Mouse (Mus musculus): ENCODE results near the gene B3gnt6. TPM values are rescaled to one million over a fixed set of nuclear protein-coding genes. Genes with fewer than 3 reads are reported as not detected.
A peak's percentile ranks its signal among the peaks of the same experiment; 100 is the strongest.

The B3gnt6 gene
- total RNA-seq (2021): under 1 TPM; 0.34 to 0.36 TPM
- long read RNA-seq, experiment 1: 0 reads
- long read RNA-seq, experiment 2: 0 reads

DNA sequence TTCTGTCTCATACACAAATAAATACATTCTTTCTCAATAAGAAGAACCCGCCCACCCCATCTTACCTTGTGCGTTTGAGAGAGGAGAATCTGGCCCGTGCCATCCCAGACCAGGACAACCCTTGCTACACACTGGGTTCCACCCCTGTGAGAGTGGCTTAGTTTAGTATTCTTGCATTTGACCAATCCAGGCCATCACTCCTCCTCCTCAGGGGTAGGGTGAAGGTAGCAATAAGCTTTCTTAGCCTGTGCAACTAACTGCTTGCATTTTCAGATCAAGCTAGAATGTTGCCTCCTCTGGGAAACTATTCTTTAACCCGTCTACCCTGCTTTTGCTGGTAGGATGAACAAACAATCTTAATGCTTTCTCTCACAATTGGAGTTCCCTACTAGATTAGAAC lies at the start of gene B3gnt6:
Gene B3gnt6, minus strand, starts transcription at position 101 of the 400 bp plus-strand sequence.
- DNase-seq (ENCODE audit: low spot score in 2 of 2): no peak
- Histone ChIP-seq H3K4me3 (no peak within 1 kb of the TSS), H3K27ac (no peak within 1 kb of the TSS)
- no peak for TF ChIP-seq CTCF (conservative IDR thresholded peaks at IDR 0.05)

DNA sequence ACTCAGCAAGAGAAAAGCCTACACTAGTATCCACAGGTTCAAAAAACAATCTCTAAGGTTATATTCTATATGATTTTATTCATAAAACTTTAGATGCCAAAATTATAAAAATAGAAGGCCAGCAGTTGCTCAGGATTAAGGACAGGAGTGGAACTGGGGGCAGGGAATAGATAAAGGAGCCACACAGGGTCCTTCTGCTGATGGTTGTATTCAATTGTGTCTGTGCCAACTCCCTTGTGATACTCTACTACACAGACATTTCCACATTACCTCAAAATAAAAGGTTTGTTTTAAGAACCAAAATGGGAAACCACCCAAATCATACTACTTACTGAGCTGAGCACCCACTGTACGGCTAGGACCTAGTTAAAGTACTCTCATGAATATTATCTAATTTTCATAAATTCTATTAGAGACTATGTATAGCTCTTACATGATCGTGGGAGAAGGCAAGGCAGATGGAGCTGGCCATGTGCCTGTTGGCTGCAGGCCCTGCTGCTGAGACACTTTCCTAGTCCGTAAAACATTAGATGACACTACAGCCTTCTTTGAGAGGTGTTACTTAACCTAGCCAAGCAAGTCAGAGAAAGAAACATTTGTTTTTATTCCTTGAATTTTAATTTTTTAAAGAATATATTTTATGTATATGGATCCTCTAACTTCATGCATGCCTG lies 37.5 kb upstream of the B3gnt6 start:
- 0 out of 2 replicates have a peak overlapping the region, but pooled peaks have one; percentile 23 for H3K27ac ChIP-seq

DNA sequence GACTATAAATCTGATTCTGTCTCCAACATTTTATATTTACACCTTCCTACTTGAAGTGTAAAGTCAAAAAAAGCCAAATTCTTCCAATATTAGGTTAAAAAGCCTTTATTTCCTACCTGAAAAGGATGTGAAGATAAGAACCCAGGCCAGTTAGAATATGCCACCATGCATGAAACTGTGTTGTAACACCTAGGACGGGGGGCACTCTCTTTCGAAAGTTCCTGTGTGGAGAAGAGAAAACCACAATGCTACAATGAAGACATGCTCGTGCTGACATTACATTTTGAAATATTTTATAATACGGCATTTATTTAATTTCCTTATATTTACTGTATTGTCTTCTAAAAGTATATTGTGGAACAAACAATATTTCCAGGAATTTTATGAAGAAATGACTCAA lies 24.5 kb upstream of the B3gnt6 start:
- no peak overlapping the region for H3K27ac ChIP-seq
- no peak for TF ChIP-seq CTCF (conservative IDR thresholded peaks at IDR 0.05)
- no peak for DNase-seq (ENCODE audit: low spot score in 2 of 2)
- no peak overlapping the region for H3K4me3 ChIP-seq

More for the DNA sequence above, 37.5 kb upstream of the B3gnt6 start:
- DNase-seq (ENCODE audit: low spot score in 2 of 2): peak; percentile 44 to 55
- H3K4me3 ChIP-seq: no peak overlapping the region
- TF ChIP-seq CTCF (conservative IDR thresholded peaks at IDR 0.05): no peak

DNA sequence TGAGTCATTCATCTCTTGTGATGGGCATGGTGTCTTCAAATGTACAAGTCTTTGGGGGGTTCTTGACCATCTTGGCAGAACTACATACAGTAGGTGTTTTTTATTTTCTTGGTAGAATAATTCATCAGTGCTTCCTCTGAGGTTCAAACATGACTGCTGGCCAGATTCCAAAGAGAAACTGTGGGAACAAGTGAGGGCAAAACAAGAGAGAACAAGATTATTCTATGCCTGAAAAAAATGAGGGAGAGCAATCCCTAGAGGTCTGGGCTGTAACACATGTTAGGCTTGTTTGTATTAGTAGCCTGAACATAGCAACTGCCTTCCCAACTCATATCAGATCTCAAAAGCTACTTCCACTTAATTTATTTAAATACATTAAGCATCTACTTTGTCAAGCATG lies 17.4 kb upstream of the B3gnt6 start:
- no peak overlapping the region for H3K27ac ChIP-seq
- DNase-seq (ENCODE audit: low spot score in 2 of 2): no peak
- no peak for TF ChIP-seq CTCF (conservative IDR thresholded peaks at IDR 0.05)
- H3K4me3 ChIP-seq: no peak overlapping the region

DNA sequence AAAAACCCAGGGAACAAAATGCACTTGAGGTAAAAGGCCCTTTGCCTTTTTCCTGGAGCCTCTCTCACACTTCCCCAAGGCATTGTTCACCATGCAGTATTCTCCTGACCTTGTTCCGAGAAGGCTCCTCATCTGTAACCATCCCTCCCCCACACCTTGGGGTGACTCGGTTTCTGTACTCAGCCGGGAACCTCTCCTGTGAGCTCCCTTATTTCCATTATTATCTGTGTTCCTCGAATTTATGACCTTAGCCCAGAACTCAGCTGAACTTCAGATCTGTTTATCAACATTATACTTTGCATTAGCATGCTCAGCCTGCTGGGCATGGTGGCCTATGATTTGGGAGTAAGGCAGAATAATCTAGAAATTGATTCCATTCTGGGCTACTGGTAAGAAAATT lies 3.7 kb upstream of the B3gnt6 start:
- Histone ChIP-seq H3K27ac (no peak overlapping the region), H3K4me3 (no peak overlapping the region)
- TF ChIP-seq CTCF (conservative IDR thresholded peaks at IDR 0.05): no peak
- DNase-seq (ENCODE audit: low spot score in 2 of 2): no peak

DNA sequence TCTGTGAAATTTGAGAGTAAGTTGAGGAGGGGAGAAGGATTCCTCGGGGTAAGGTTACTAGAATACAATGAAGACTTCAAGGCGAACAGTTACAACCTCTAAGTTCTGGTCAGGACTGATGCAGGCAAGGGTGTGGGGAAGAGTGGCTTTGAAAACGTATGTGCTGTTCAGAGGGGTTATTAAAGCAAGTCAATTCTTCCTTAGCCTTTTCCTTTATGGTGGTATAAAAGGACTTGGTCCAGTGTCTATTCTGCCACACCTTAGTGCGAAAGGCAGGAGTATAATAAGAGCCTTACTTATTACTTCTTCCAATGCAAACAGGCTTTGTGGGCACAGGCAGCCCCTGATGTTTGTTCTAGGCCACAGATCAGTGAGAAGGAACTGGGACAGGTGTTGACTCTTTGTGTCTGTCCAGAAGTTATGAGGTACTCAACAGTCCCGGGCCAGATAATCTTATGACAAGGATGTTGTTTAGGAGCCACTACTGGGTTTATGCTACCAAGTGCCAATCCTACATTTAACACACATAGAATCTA lies 2.3 kb upstream of the B3gnt6 start:
- no peak overlapping the region for H3K27ac ChIP-seq
- DNase-seq (ENCODE audit: low spot score in 2 of 2): no peak
- H3K4me3 ChIP-seq: no peak overlapping the region
- TF ChIP-seq CTCF (conservative IDR thresholded peaks at IDR 0.05): no peak

DNA sequence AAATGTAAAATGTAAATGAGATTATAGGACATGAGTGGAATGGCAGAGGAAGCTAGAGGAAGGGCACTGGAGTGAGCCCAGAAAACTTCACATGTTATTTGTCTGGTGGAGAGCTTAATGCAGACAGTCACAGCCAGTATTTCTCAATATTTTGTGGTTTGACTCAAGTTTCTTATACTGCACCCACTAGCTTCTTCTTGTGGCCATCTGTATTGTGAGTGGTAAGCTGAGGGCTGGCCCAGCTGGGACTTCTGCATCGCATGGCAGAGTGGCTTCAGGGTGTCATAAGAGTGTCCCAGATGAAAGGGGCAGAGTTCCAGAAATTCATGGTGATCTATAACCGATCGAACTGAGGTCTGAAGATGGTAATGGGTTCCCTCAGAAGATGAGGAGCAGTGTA lies 1.1 kb upstream of the B3gnt6 start:
- Histone ChIP-seq H3K27ac (no peak overlapping the region), H3K4me3 (no peak overlapping the region)
- no peak for TF ChIP-seq CTCF (conservative IDR thresholded peaks at IDR 0.05)
- DNase-seq (ENCODE audit: low spot score in 2 of 2): no peak

DNA sequence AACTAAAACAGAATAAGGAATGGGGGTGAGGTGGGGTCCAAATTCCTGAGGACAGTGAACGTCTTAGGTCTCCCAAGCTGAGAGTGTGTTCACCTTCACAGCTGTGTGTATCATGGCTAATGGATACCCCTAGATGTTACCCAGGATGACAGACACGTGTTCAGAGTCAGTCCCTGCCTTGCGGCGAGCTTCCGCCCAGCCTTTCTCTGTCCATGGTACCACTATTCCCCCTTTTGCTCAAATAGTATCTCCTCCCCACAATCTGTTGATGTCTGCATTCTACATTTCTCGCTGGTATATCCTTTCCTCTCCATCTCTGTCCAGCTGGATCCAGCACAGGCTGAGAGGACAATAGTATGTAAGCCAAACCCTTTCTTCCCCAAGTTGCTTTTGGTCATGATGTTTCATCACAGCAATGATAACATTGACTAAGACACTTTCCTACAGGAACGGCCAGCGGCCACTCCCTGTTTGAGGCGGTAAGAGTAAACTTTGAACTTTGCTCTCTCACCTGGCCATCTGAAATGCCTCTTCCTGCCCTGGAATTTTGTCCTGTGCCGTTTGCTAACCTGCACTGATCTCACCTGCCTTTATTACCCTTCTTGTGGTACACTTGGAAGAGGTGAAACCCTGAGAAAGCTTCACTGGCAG lies 4.0 kb downstream of the B3gnt6 start:
- H3K4me3 ChIP-seq: no peak overlapping the region
- no peak for TF ChIP-seq CTCF (conservative IDR thresholded peaks at IDR 0.05)
- H3K27ac ChIP-seq: no peak overlapping the region
- DNase-seq (ENCODE audit: low spot score in 2 of 2): no peak

DNA sequence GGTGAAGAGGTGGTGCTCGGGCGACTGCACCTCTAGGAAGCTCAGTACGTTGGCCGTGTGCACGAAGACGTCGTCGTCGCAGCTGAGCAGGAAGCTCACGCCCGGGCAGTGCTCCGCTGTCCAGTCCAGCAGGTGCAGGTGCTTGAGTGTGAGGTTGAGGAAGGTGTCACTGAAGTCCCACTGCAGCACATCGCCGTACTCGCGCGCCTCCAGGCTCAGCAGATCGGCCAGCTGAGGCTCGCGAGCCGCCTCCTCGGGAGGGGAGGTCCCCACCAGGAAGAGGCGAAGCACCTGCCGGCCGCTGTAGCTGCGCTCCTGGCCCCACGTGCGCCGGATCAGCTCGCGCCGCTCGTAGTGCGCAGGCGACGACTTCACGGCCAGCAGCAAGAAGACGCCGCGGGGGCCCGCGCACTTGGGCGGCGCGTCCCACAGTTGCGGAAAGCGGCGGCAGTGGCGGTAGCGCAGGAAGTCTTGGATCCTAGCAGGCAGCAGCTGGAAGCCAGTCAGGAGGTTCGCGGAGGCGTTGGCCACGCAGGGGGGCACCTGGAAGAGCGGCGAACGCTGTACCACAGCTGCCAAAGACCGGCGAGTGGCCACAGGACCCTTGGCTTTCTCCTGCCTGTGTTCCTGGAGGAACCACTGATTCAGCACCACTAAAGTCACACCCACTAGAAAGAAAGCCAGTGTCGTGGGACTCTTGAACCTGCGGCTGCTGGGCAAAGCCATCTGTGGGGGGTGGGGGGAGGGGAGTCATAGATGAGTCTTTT lies 5.1 kb downstream of the B3gnt6 start:
- no peak for TF ChIP-seq CTCF (conservative IDR thresholded peaks at IDR 0.05)
- H3K27ac ChIP-seq: no peak overlapping the region
- H3K4me3 ChIP-seq: peak overlapping the region; percentile 59
- DNase-seq (ENCODE audit: low spot score in 2 of 2): no peak

DNA sequence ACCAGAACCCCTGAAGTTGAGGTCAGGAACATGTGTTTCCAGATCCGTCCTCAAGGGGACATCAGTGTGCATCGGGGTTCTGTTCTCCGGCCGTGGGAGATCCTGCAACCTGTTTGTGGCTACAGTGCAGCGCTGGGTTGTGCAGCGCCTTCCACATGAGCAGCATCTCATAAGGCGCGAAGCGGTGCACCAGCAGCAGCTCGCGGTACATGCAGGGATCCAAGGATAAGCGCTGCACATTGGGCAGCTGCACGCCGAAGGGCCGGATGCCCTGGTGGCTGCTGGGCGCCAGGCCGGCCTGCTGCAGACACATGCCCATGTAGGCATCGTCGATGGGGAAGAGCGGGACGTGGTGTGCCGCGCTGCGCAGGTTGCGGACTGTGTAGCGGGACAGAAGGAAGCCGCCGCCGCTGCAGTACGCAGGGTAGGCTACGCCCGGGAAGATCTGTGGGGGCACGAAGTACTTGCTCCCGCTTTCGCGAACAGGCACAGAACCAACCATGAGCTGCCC lies 5.7 kb downstream of the B3gnt6 start:
- peak; percentile 74 for TF ChIP-seq CTCF (conservative IDR thresholded peaks at IDR 0.05)
- Histone ChIP-seq H3K4me3 (peak overlapping the region; percentile 59), H3K27ac (no peak overlapping the region)
- peak in 1 of 2 experiments; percentile 24 for DNase-seq (ENCODE audit: low spot score in 2 of 2)

DNA sequence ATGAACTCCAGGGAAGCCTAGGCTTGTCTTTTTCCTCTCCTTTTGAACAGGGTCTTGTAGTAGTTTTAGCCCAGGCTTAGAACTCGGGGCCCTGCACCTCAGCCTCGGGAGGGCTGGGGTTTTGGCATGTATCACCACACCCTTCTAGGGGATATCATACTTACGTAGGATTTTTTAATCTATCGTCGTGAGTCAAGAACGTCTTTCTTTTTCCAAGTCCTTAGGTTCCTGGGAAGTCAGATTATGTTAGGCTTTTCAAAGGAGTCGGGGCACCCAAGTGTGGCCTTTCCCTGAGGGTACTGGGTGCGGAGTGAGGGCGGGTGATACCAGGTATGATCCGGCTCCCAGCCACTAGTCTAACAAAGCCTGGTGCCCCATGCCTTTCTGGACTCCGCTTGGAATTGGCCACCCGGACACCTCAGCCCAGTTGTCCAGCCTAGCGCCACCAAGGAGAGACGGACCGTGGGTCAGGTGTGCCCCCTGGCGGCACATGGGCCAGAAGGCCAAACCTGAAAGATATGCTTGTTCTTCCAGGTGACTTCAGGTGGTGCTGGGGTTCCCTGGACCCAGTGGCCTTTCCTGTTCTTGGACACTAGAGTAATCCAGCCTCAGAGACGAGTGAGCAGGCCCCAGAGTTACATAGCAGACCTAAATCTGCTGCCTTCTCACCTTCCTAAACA lies 7.6 kb downstream of the B3gnt6 start:
- DNase-seq (ENCODE audit: low spot score in 2 of 2): no peak
- peak; percentile 50 for TF ChIP-seq CTCF (conservative IDR thresholded peaks at IDR 0.05)
- Histone ChIP-seq H3K27ac (no peak overlapping the region), H3K4me3 (no peak overlapping the region)

DNA sequence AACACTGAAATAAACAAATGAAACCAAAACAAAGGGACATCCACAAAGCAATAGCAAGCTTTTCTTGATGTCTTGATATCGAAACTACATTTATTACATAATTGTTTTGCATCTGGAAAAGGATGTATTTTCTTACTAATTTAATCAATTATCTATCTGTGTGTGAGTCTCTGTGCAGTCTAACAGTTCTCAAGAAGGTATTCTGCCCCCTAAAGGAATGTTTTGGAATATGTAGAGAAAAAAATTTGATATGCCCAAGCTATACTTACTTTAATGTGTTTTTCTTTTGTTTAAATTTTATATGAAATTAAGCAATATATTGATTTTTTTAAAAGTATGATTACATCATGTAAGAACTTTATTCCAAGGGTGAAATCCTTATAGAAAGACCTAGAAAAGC lies 8.7 kb downstream of the B3gnt6 start:
- DNase-seq (ENCODE audit: low spot score in 2 of 2): no peak
- Histone ChIP-seq H3K27ac (no peak overlapping the region), H3K4me3 (no peak overlapping the region)
- TF ChIP-seq CTCF (conservative IDR thresholded peaks at IDR 0.05): peak; percentile 79

Data from layer of hippocampus, adult 2 months (tissue).